Mouse (Mus musculus) testis, adult 2 months (tissue): ENCODE measurements around the gene Gm49395.

ENCODE experiments used
- CTCF ChIP-seq: fragments of 200-500 bp; IDR thresholded peaks from 2 replicates; pipeline ENCODE4 v1.5.1; 2012; ENCODE audit warnings: low read depth, mild to moderate bottlenecking, inconsistent platforms, low read length, moderate library complexity; ENCODE audit not compliant: control insufficient read depth, insufficient read depth, insufficient replicate concordance
- POLR2A ChIP-seq: fragments of 200-500 bp; IDR thresholded peaks from 2 replicates; pipeline ENCODE4 v1.6.1; 2012; ENCODE audit warnings: low read depth, mild to moderate bottlenecking, inconsistent platforms, low read length, moderate library complexity; ENCODE audit not compliant: control insufficient read depth

- TF ChIP-seq CTCF = no peak
- no peak for TF ChIP-seq POLR2A
Measured at GRCm38 (mm10) chr13:115033135-115033534, 68.6 kb downstream of the Gm49395 start.
